Mouse (Mus musculus) embryonic facial prominence, embryonic 15.5 days (tissue): ENCODE data around the gene Gm45716. TPM values are rescaled to one million over a fixed set of nuclear protein-coding genes. Genes with fewer than 3 reads are reported as not detected.

Source experiments
- ATAC-seq: fragments of 200-750 bp; cut with Nextera tagmentation; 2 replicates; pipeline ENCODE4 v1.8.0; 2017; ENCODE audit warnings: low read depth, moderate TSS enrichment; ENCODE audit not compliant: insufficient number of reproducible peaks, low FRiP score, low TSS enrichment
- H3K27ac ChIP-seq: fragments of 300-500 bp; sonication (generic); replicated peaks from 2 replicates; pipeline ENCODE4 v1.5.1; 2015; ENCODE audit warnings: mild to moderate bottlenecking, inconsistent platforms
- H3K27me3 ChIP-seq: fragments of 300-500 bp; sonication (generic); 2 replicates; pipeline ENCODE4 v1.6.1; 2015; ENCODE audit warnings: inconsistent platforms
- H3K36me3 ChIP-seq: fragments of 300-500 bp; sonication (generic); 2 replicates; pipeline ENCODE4 v1.6.1; 2015; ENCODE audit warnings: mild to moderate bottlenecking, inconsistent platforms
- H3K4me1 ChIP-seq: fragments of 300-500 bp; sonication (generic); 2 replicates; pipeline ENCODE4 v1.6.1; 2015; ENCODE audit warnings: inconsistent platforms
- H3K4me2 ChIP-seq: fragments of 300-500 bp; sonication (generic); replicated peaks from 2 replicates; pipeline ENCODE4 v1.6.1; 2015; ENCODE audit warnings: mild to moderate bottlenecking, inconsistent platforms
- H3K4me3 ChIP-seq: fragments of 300-500 bp; sonication (generic); replicated peaks from 2 replicates; pipeline ENCODE4 v1.5.1; 2015; ENCODE audit warnings: mild to moderate bottlenecking, inconsistent platforms
- H3K9ac ChIP-seq: fragments of 300-500 bp; sonication (generic); 2 replicates; pipeline ENCODE4 v1.6.1; 2015; ENCODE audit warnings: inconsistent platforms
- H3K9me3 ChIP-seq: fragments of 300-500 bp; sonication (generic); replicated peaks from 2 replicates; pipeline ENCODE4 v1.6.1; 2016; ENCODE audit warnings: inconsistent platforms
- WGBS: fragments of 180-500 bp; shearing (Covaris S2); methylation state at CpG from one replicate; pipeline ENCODE4 v1.1.7; 2015; 5-methylcytosine and 5-hydroxymethylcytosine counted together
- polyA plus RNA-seq: library from polyadenylated mRNA; unstranded; fragments of >200 nt; fragmentation: Nextera tagmentation; extraction: Ambion mirVana; gene quantifications from 2 replicates; pipeline ENCODE4 v1.2.1, GENCODE M21; 2015

Gene Gm45716
- polyA plus RNA-seq: 9.0 TPM in 2 replicates

DNA sequence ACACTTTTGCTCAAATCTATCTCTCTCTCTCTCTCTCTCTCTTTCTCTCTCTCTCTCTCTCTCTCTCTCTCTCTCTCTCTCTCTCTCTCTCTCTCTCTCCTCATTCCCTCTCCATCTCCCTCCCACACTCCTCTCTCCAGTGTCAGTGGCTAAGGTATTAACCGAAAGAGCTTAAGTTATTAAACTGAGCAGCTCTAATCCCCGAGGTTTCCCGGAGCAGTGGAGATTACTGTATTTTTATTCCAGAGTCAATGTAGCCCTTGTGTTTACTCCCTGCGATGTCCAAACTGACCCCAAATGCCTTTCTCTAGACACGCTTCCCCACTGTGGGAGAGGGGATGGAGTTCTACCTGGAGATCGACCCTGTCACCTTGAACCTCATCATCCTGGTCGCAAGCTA is at the start of gene Gm45716:
TSS of gene Gm45716 (plus strand) at position 243 of the 400 bp plus-strand sequence.
- H3K4me2 ChIP-seq: no peak within 1 kb of the TSS
- H3K4me3 ChIP-seq: no peak within 1 kb of the TSS
- WGBS: 80% methylated on average over 7 of the region's 7 CpGs
- no peaks in the 10 kb centered on the region for H3K27me3 ChIP-seq
- no peaks in the 10 kb centered on the region for H3K9me3 ChIP-seq
- H3K4me1 ChIP-seq: 0 out of 2 replicates have a peak, but pooled peaks cover 3% of the 10 kb centered on the region
- ATAC-seq: no peak
- no peaks in the 10 kb centered on the region for H3K36me3 ChIP-seq
- H3K27ac ChIP-seq: no peak within 1 kb of the TSS
- H3K9ac ChIP-seq: no peak within 1 kb of the TSS

DNA sequence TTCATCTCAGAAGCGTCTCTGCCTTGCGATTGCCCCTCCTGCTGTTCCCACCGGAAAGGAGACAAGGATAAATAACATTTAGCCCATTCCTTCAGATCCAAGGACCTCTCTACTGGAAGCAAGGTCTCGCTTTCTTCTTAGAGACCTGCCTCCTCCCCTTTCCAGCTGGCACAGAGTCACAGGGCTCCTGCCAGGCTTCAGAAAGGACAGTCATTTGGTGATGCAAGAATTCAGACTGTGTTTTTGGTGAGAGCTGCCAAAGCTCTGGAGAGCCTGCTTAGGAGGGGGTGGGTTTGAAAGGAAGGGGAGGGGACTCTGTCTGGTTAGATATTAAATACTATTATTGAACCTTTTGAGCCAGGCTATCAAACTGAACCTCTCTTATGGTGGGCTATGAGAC is 45.1 kb upstream of the Gm45716 start:
- 52% methylated on average over 4 of the region's 4 CpGs for WGBS
- peaks cover 11% of the 10 kb centered on the region for H3K4me1 ChIP-seq
- no peak overlapping the region for H3K4me3 ChIP-seq
- H3K36me3 ChIP-seq: no peaks in the 10 kb centered on the region
- no peaks in the 10 kb centered on the region for H3K9me3 ChIP-seq
- 0 out of 2 replicates have a peak overlapping the region, but pooled peaks have one; percentile 19 for H3K27ac ChIP-seq
- H3K27me3 ChIP-seq: no peaks in the 10 kb centered on the region
- no peak for ATAC-seq
- no peak overlapping the region for H3K9ac ChIP-seq
- no peak overlapping the region for H3K4me2 ChIP-seq

DNA sequence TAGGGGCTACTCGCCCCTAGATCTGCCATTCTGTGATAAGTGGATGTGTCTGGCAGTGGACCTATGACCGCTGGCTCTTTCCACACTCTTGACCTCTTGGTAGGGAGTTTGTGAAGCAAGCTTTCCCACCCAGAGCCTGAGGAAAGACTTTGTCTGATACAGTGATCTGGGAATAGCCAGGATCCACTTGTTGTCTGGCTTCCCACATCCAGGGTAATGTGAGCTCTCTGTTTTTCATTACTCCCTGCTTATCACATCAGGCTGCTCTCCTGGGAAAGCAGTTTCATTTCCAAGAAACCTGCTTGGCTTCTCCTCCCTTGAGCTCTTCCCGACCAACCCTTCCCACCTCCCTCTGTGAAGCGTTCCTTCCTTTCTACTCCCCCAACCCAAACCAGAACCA is 44.5 kb upstream of the Gm45716 start:
- no peaks in the 10 kb centered on the region for H3K9me3 ChIP-seq
- H3K36me3 ChIP-seq: no peaks in the 10 kb centered on the region
- H3K4me1 ChIP-seq: peaks cover 11% of the 10 kb centered on the region
- H3K27ac ChIP-seq: 0 out of 2 replicates have a peak overlapping the region, but pooled peaks have one; percentile 19
- no peak overlapping the region for H3K4me2 ChIP-seq
- ATAC-seq: no peak
- WGBS: 42% methylated on average over 4 of the region's 4 CpGs
- H3K9ac ChIP-seq: no peak overlapping the region
- no peaks in the 10 kb centered on the region for H3K27me3 ChIP-seq
- no peak overlapping the region for H3K4me3 ChIP-seq

DNA sequence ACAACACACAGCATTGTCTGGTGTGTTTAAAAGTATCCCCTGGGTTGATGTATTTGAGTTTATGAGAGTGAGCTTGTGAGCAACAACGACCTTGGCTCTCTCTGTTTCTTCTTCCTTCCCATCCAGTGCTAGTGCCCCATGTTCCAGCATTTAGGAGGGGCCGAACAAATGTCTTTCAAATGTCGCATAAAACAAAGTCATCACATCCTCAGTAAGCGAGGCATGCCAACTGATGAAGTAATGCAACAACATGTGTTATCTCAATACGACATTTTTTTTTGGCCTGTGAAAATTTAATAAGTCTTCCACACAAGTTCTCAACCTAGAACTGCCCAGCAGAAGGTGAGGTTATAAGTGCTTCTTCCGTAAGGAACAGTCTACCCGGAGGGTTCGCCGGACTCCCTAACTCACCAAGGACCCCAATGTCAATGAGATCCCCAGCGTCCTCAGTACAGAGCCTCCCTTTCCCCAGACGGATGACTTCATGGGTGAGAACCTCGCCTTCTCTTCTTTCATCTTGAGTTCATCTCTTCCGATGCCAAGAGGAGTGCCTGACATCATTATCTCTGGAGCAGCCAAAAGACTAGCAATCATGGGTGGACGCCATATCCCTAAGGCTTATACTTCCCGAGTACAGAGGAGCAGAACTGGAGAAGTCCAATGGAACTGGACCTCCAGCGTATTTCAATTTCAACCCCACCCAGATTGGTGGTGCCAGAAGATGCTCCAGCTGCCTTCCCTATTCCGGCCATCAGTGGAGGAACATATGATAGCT is 41.2 kb upstream of the Gm45716 start:
- no peak overlapping the region for H3K4me3 ChIP-seq

DNA sequence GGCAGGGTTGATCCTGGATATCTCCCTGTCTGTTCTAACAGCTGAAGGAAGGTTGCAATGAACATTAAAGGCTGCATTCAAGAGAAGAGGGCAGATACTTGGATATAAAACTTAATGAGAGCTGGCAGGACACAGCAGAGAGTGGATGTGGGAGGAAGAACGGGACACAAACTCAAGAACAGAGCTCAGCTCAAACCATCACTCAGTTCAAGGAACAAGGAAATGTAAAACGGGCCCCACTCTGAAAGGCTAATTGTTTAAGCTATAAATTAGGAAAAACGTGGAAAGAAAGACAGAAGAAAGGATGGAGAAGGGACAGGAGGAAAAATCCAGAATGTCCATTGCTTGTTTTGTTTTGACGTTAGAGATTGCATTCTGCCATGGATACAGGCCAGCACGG is 32.4 kb upstream of the Gm45716 start:
- Histone ChIP-seq H3K4me3 (no peak overlapping the region), H3K36me3 (no peaks in the 10 kb centered on the region), H3K4me1 (0 out of 2 replicates have a peak, but pooled peaks cover 3% of the 10 kb centered on the region), H3K9me3 (no peaks in the 10 kb centered on the region), H3K27me3 (no peaks in the 10 kb centered on the region), H3K9ac (no peak overlapping the region), H3K4me2 (no peak overlapping the region), H3K27ac (no peak overlapping the region)
- 50% methylated on average over 5 of the region's 5 CpGs for WGBS
- no peak for ATAC-seq

More for the DNA sequence above, 41.2 kb upstream of the Gm45716 start:
- H3K4me2 ChIP-seq: no peak overlapping the region
- ATAC-seq: no peak
- no peaks in the 10 kb centered on the region for H3K27me3 ChIP-seq
- peaks cover 11% of the 10 kb centered on the region for H3K4me1 ChIP-seq
- H3K9me3 ChIP-seq: no peaks in the 10 kb centered on the region
- no peak overlapping the region for H3K9ac ChIP-seq
- no peaks in the 10 kb centered on the region for H3K36me3 ChIP-seq
- H3K27ac ChIP-seq: no peak overlapping the region
- WGBS: 90% methylated on average over 17 of the region's 17 CpGs

DNA sequence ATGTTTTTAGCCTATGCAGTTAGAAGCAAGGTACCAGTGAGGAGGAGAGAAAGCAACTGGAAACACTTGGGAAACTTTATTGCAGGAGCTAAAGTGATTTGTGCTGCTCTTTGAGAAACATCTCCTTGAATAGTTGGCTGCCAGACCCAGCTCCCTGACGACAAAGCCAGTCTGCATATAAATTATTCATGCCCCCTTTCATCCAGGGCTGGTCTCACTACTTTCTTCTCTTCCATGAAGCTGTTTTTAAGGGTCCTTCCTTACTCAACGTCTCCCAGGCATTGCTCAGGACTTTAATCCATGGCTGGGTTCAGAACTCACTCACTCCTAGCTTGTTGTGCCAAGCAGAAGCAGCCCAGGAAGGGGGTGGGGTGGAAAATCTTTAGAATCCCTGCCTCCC is 32.0 kb upstream of the Gm45716 start:
- Histone ChIP-seq H3K27me3 (no peaks in the 10 kb centered on the region), H3K27ac (no peak overlapping the region), H3K4me3 (no peak overlapping the region), H3K4me2 (no peak overlapping the region), H3K36me3 (no peaks in the 10 kb centered on the region), H3K9me3 (no peaks in the 10 kb centered on the region), H3K9ac (no peak overlapping the region), H3K4me1 (0 out of 2 replicates have a peak, but pooled peaks cover 3% of the 10 kb centered on the region)
- WGBS: 8% methylated on average over 2 of the region's 2 CpGs
- no peak for ATAC-seq

DNA sequence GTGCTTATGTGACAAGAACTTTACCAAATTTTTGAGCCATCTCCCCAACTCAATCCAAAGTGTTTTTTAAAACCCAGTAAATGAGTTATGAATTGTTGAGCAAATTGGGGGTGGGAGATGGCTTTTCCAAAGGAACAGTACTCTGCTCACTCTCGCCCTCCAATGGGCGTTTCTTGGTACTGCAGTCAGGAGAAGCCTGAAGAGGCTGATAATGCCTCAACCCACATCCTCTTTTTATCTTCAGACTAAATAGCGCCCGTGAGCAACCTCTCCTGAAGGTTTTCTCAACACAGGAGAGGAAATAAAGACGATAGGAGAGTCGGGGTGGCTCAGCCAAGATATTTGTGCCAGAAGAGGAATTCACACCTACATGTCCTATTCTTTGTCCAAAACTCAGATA is 19.7 kb upstream of the Gm45716 start:
- no peaks in the 10 kb centered on the region for H3K36me3 ChIP-seq
- no peak overlapping the region for H3K9ac ChIP-seq
- no peak overlapping the region for H3K27ac ChIP-seq
- no peak overlapping the region for H3K4me3 ChIP-seq
- 0 out of 2 replicates have a peak, but pooled peaks cover 8% of the 10 kb centered on the region for H3K4me1 ChIP-seq
- no peaks in the 10 kb centered on the region for H3K9me3 ChIP-seq
- H3K27me3 ChIP-seq: no peaks in the 10 kb centered on the region; the same call in 1 of the 2 replicates
- 31% methylated on average over 6 of the region's 6 CpGs for WGBS
- ATAC-seq: no peak
- H3K4me2 ChIP-seq: no peak overlapping the region

DNA sequence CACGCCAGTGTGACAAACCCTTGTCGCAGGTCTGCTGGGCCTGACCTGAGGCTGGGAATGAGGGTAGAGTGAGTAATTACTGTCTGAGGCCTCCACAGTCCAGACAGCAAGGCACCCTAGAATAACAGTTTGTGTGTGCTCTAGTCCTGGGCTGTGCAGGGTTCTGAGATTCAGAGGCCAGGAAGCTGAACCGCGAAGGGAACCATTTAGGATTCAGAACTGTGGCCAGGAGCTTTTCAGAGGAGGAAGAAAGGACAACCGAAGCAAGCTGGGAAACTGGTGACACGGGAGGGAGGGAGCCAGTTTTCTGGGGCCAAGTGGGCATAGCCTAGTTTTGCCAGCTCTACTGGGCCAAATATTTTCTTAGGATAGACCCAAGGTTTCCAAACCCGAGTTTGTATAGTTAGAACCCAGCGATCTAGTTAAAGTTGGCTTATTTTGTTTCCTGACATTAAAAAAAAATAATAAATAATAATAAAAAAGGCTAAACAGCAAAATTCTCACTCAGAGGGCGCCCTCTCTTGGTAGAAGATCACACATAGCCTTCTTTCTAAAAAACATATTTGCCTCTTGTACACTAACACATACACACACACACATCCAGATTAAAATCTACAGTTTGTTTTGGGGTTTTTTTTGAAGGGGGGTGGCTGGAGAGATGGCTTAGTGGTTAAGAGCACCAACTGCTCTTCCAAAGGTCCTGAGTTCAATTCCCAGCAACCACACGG is 19.0 kb upstream of the Gm45716 start:
- 88% methylated on average over 10 of the region's 10 CpGs for WGBS
- no peaks in the 10 kb centered on the region; the same call in 1 of the 2 replicates for H3K27me3 ChIP-seq
- ATAC-seq: no peak

DNA sequence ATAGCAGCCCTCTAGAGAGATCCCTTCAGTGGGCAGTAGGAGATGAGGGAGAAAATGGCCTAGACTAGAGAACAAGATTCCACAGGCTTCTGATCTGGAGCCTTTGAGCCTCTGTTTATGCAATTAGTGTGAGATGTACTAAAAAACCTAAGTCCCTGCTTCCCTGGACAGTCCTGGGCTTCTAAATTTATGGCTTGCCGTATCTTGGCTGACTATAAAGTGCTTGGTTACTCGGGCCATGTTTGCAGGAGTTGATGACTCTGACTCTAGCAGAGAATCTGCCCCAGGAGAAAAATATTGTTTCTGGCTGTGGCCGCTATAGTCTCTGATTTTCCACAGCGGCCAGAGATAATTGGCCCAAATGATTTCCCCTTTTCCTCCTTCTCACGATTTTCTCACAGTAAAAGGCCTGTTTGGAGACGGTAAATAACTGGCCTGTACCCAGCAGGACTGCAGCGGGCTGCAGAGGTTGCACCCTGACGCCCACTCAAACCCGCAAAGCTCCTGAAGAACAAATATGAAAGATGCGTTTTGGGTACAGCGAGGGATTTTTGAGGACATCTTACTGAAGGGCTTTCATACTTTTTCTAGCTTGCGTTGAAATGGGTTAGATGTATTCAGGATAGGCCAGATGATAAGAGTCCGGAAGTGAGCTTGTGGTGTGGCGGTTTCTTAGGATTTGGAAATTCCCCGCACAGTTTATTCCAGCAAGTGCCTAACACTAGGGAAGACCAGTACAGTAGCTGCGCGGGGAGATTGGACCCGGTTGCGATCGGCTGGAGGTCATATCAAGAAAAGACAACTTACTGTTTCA is 18.1 kb upstream of the Gm45716 start:
- ATAC-seq: no peak
- 52% methylated on average over 20 of the region's 20 CpGs for WGBS
- no peaks in the 10 kb centered on the region for H3K9me3 ChIP-seq
- H3K27ac ChIP-seq: no peak overlapping the region
- H3K36me3 ChIP-seq: no peaks in the 10 kb centered on the region
- peak overlapping the region; percentile 31 for H3K4me3 ChIP-seq
- peak overlapping the region; percentile 44 for H3K4me2 ChIP-seq
- H3K9ac ChIP-seq: no peak overlapping the region
- 0 out of 2 replicates have a peak, but pooled peaks cover 8% of the 10 kb centered on the region for H3K4me1 ChIP-seq
- no peaks in the 10 kb centered on the region; the same call in 1 of the 2 replicates for H3K27me3 ChIP-seq

More for the DNA sequence above, 19.0 kb upstream of the Gm45716 start:
- Histone ChIP-seq H3K4me1 (0 out of 2 replicates have a peak, but pooled peaks cover 8% of the 10 kb centered on the region), H3K9me3 (no peaks in the 10 kb centered on the region), H3K36me3 (no peaks in the 10 kb centered on the region), H3K4me3 (no peak overlapping the region), H3K27ac (no peak overlapping the region), H3K4me2 (no peak overlapping the region), H3K9ac (no peak overlapping the region)

DNA sequence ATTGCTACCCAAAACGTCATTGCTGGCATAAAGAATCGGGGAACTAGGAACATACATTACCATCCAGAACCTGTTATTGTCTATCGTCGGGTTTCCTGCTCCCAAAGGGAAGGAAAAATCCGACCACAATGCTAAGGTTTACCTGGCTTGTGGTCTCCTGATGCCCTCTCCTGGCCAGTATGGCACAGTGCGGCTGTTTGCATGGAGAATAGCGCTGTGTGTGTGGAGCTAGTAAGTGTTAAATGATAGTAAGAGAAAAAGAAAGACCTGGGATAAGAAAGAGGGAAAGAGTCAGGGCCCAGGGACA is 17.5 kb upstream of the Gm45716 start:
- under 1% methylated on average over 7 of the region's 7 CpGs for WGBS

DNA sequence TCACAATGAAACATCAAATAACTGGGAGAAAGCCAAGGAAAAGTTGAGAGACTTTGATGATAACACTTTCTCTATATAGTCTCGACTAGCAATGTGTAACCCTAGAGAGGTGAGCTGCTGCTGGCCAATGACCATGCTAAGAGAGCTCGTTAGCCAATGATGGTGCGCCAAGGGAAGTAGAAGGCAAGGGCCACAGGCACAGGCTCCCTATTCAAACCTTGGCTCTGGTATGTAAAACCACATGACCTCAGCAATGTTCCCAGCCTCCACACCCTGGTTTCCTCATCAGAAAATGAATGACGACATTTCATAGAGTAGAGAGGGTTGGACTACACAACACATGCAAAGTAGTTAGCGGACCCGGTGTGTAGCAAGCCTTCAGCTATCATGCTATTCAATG is 15.2 kb upstream of the Gm45716 start:
- H3K4me1 ChIP-seq: 0 out of 2 replicates have a peak, but pooled peaks cover 8% of the 10 kb centered on the region
- H3K4me2 ChIP-seq: no peak overlapping the region
- no peak for ATAC-seq
- 83% methylated on average over 6 of the region's 6 CpGs for WGBS
- H3K4me3 ChIP-seq: no peak overlapping the region
- H3K9ac ChIP-seq: no peak overlapping the region
- no peak overlapping the region for H3K27ac ChIP-seq
- no peaks in the 10 kb centered on the region; the same call in 1 of the 2 replicates for H3K27me3 ChIP-seq
- H3K36me3 ChIP-seq: no peaks in the 10 kb centered on the region
- H3K9me3 ChIP-seq: no peaks in the 10 kb centered on the region

More for the DNA sequence above, 17.5 kb upstream of the Gm45716 start:
- Histone ChIP-seq H3K4me3 (peak overlapping the region; percentile 31), H3K4me1 (0 out of 2 replicates have a peak, but pooled peaks cover 8% of the 10 kb centered on the region), H3K4me2 (peak overlapping the region; percentile 44), H3K27me3 (no peaks in the 10 kb centered on the region; the same call in 1 of the 2 replicates), H3K27ac (no peak overlapping the region), H3K36me3 (no peaks in the 10 kb centered on the region), H3K9me3 (no peaks in the 10 kb centered on the region), H3K9ac (no peak overlapping the region)
- ATAC-seq: no peak
